Mouse (Mus musculus) limb, embryonic 12.5 days (tissue): ENCODE measurements around the gene Cln5. TPM values are rescaled to one million over a fixed set of nuclear protein-coding genes. Genes with fewer than 3 reads are reported as not detected.

Source experiments
- ATAC-seq: fragments of 200-750 bp; cut with Nextera tagmentation; 2 replicates; pipeline ENCODE4 v1.8.0; 2017; ENCODE audit warnings: low read depth, moderate TSS enrichment; ENCODE audit not compliant: insufficient number of reproducible peaks, insufficient read depth, low FRiP score, low TSS enrichment
- H3K27ac ChIP-seq: fragments of 300-500 bp; sonication (generic); 2 replicates; pipeline ENCODE4 v1.5.1; 2016; ENCODE audit warnings: mild to moderate bottlenecking, moderate library complexity
- H3K27me3 ChIP-seq: fragments of 300-500 bp; sonication (generic); 2 replicates; pipeline ENCODE4 v1.6.1; 2016; ENCODE audit warnings: mild to moderate bottlenecking, moderate library complexity
- H3K36me3 ChIP-seq: fragments of 300-500 bp; sonication (generic); 2 replicates; pipeline ENCODE4 v1.6.1; 2016; ENCODE audit warnings: mild to moderate bottlenecking, moderate library complexity
- H3K4me1 ChIP-seq: fragments of 300-500 bp; sonication (generic); replicated peaks from 2 replicates; pipeline ENCODE4 v1.6.1; 2016
- H3K4me2 ChIP-seq: fragments of 300-500 bp; sonication (generic); 2 replicates; pipeline ENCODE4 v1.6.1; 2016; ENCODE audit warnings: mild to moderate bottlenecking, moderate library complexity
- H3K4me3 ChIP-seq: fragments of 300-500 bp; sonication (generic); replicated peaks from 2 replicates; pipeline ENCODE4 v1.5.1; 2016; ENCODE audit warnings: mild to moderate bottlenecking
- H3K9ac ChIP-seq: fragments of 300-500 bp; sonication (generic); replicated peaks from 2 replicates; pipeline ENCODE4 v1.6.1; 2016; ENCODE audit warnings: mild to moderate bottlenecking, moderate library complexity
- H3K9me3 ChIP-seq: fragments of 300-500 bp; sonication (generic); 2 replicates; pipeline ENCODE4 v1.6.1; 2016; ENCODE audit warnings: mild to moderate bottlenecking, moderate library complexity
- WGBS: fragments of 180-500 bp; shearing (Covaris S2); methylation state at CpG from one replicate; pipeline ENCODE4 v1.1.7; 2016; 5-methylcytosine and 5-hydroxymethylcytosine counted together
- polyA plus RNA-seq: library from polyadenylated mRNA; unstranded; fragments of >200 nt; fragmentation: Nextera tagmentation; extraction: Ambion mirVana; gene quantifications from 2 replicates; pipeline ENCODE4 v1.2.1, GENCODE M21; 2016

Cln5 gene
- polyA plus RNA-seq, 1 experiment from 2014 or later, result 28.2 TPM

- Histone ChIP-seq H3K9me3 (no peaks in the 10 kb centered on the region), H3K27me3 (no peaks in the 10 kb centered on the region), H3K36me3 (peaks cover 65% of the 10 kb centered on the region), H3K4me3 (no peak overlapping the region), H3K27ac (no peak overlapping the region), H3K4me1 (no peaks in the 10 kb centered on the region), H3K4me2 (no peak overlapping the region), H3K9ac (no peak overlapping the region)
- 88% methylated on average over 9 of the region's 9 CpGs for WGBS
- ATAC-seq, result no peak
Measured at GRCm38 (mm10) chr14:103079209-103079977, 9.4 kb downstream of the Cln5 start.

DNA sequence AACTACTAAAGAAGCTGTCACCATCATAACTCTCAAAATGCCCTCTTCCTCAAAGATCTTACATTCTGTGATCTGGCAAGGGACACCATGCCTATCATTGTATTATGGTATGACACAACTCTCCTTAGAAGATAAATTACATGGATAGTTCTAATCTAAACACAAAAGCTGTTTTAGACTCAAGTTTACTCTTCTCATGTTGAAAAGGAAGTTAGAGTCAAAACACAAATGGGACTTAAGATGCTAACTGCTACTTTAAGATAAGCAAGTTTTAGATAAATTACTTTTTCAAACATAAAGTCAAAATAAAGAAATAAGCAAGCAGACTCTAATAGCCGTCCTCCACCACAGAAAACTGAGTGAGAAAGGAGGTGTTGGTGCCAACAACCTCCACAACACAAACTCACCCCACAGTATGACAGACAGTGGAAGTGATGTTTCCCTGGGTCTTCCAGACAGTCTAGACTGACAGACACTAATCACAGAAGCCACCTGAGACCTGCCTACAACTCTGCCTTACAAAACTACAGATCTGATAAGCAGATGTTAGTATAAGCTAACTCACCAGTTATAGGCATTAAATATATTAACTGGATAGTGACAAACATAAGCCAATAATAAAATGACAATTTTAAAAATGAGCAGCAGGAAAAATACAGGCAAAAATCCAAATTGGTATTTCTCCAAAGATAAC, 16.0 kb downstream of the Cln5 start:
- 100% methylated on average over 1 of the region's 1 CpGs for WGBS
- Histone ChIP-seq H3K36me3 (peaks cover 69% of the 10 kb centered on the region), H3K4me3 (no peak overlapping the region)

GRCm38 (mm10) chr14:103086671-103087324, 16.8 kb downstream of the Cln5 start:
- Histone ChIP-seq H3K27ac (no peak overlapping the region), H3K27me3 (no peaks in the 10 kb centered on the region), H3K9ac (no peak overlapping the region), H3K4me2 (no peak overlapping the region), H3K9me3 (no peaks in the 10 kb centered on the region), H3K4me3 (no peak overlapping the region), H3K4me1 (no peaks in the 10 kb centered on the region), H3K36me3 (peaks cover 74% of the 10 kb centered on the region)
- 91% methylated on average over 4 of the region's 4 CpGs for WGBS
- ATAC-seq, result no peak

More for the DNA sequence above, 16.0 kb downstream of the Cln5 start:
- Histone ChIP-seq H3K27ac (no peak overlapping the region), H3K4me1 (no peaks in the 10 kb centered on the region), H3K4me2 (no peak overlapping the region), H3K9ac (no peak overlapping the region), H3K9me3 (no peaks in the 10 kb centered on the region), H3K27me3 (no peaks in the 10 kb centered on the region)
- no peak for ATAC-seq

DNA sequence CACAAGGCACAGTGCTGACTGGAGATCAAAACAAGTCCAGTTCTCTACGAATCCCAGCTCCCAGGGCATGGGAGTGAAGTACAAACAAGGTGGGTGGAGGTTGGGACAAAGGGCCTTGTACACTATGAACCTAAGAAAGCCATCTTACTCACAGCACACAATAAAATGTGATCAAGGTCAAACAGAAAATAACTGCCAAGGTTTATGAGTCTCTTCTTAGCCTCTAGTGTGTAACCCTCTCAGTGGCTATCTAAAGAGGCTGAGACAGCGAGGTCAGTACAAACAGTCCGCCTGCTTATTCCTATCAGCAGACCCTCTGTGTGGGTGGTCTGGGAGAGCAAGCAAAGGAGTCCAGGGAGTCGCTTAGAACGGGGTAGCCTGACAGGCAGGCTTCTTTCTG, 17.8 kb downstream of the Cln5 start:
- WGBS, result 87% methylated on average over 5 of the region's 5 CpGs

GRCm38 (mm10) chr14:103088624-103089023, 18.6 kb downstream of the Cln5 start:
- WGBS, result 77% methylated on average over 6 of the region's 6 CpGs
- Histone ChIP-seq H3K36me3 (peaks cover 74% of the 10 kb centered on the region), H3K9ac (no peak overlapping the region), H3K27me3 (no peaks in the 10 kb centered on the region), H3K4me1 (peaks cover 4% of the 10 kb centered on the region; the same call in 1 of the 2 replicates), H3K9me3 (no peaks in the 10 kb centered on the region), H3K27ac (no peak overlapping the region), H3K4me2 (no peak overlapping the region), H3K4me3 (no peak overlapping the region)
- ATAC-seq, result no peak

More for the DNA sequence above, 17.8 kb downstream of the Cln5 start:
- no peak for ATAC-seq
- Histone ChIP-seq H3K27me3 (no peaks in the 10 kb centered on the region), H3K27ac (no peak overlapping the region), H3K36me3 (peaks cover 75% of the 10 kb centered on the region), H3K4me1 (no peaks in the 10 kb centered on the region), H3K4me3 (no peak overlapping the region), H3K4me2 (no peak overlapping the region), H3K9ac (no peak overlapping the region), H3K9me3 (no peaks in the 10 kb centered on the region)

GRCm38 (mm10) chr14:103093236-103093635, 23.2 kb downstream of the Cln5 start:
- no peak overlapping the region for H3K9ac ChIP-seq
- no peaks in the 10 kb centered on the region for H3K9me3 ChIP-seq
- no peak overlapping the region for H3K27ac ChIP-seq
- H3K27me3 ChIP-seq, result no peaks in the 10 kb centered on the region
- no peak for ATAC-seq
- no peak overlapping the region for H3K4me2 ChIP-seq
- 77% methylated on average over 3 of the region's 3 CpGs for WGBS
- no peak overlapping the region for H3K4me3 ChIP-seq
- peaks cover 57% of the 10 kb centered on the region for H3K36me3 ChIP-seq
- peaks cover 16% of the 10 kb centered on the region for H3K4me1 ChIP-seq

GRCm38 (mm10) chr14:103093670-103094069, 23.7 kb downstream of the Cln5 start:
- Histone ChIP-seq H3K9ac (no peak overlapping the region), H3K9me3 (no peaks in the 10 kb centered on the region), H3K4me3 (no peak overlapping the region), H3K27me3 (no peaks in the 10 kb centered on the region), H3K27ac (no peak overlapping the region), H3K4me1 (peaks cover 16% of the 10 kb centered on the region), H3K4me2 (no peak overlapping the region), H3K36me3 (peaks cover 53% of the 10 kb centered on the region)
- 69% methylated on average over 4 of the region's 4 CpGs for WGBS
- ATAC-seq, result no peak

- no peak overlapping the region for H3K4me3 ChIP-seq
- H3K9ac ChIP-seq, result no peak overlapping the region
- H3K36me3 ChIP-seq, result peaks cover 43% of the 10 kb centered on the region
- WGBS, result 92% methylated on average over 8 of the region's 8 CpGs
- H3K9me3 ChIP-seq, result no peaks in the 10 kb centered on the region
- no peak overlapping the region for H3K27ac ChIP-seq
- ATAC-seq, result no peak
- peaks cover 16% of the 10 kb centered on the region for H3K4me1 ChIP-seq
- no peaks in the 10 kb centered on the region for H3K27me3 ChIP-seq
- H3K4me2 ChIP-seq, result no peak overlapping the region
Measured at GRCm38 (mm10) chr14:103095036-103095435, 25.0 kb downstream of the Cln5 start.

- Histone ChIP-seq H3K4me2 (no peak overlapping the region), H3K9me3 (no peaks in the 10 kb centered on the region), H3K4me1 (peaks cover 16% of the 10 kb centered on the region), H3K27me3 (no peaks in the 10 kb centered on the region), H3K4me3 (no peak overlapping the region), H3K9ac (no peak overlapping the region), H3K36me3 (peaks cover 40% of the 10 kb centered on the region), H3K27ac (no peak overlapping the region)
- 90% methylated on average over 8 of the region's 8 CpGs for WGBS
- ATAC-seq, result no peak
Measured at GRCm38 (mm10) chr14:103095826-103096225, 25.8 kb downstream of the Cln5 start.

- no peak overlapping the region for H3K9ac ChIP-seq
- no peak for ATAC-seq
- H3K27me3 ChIP-seq, result no peaks in the 10 kb centered on the region
- no peak overlapping the region for H3K4me3 ChIP-seq
- H3K27ac ChIP-seq, result no peak overlapping the region
- H3K4me1 ChIP-seq, result peaks cover 16% of the 10 kb centered on the region
- peaks cover 32% of the 10 kb centered on the region for H3K36me3 ChIP-seq
- H3K9me3 ChIP-seq, result no peaks in the 10 kb centered on the region
- 89% methylated on average over 6 of the region's 6 CpGs for WGBS
- no peak overlapping the region for H3K4me2 ChIP-seq
Measured at GRCm38 (mm10) chr14:103096621-103097020, 26.6 kb downstream of the Cln5 start.

GRCm38 (mm10) chr14:103098213-103098586, 28.2 kb downstream of the Cln5 start:
- WGBS, result under 1% methylated on average over 2 of the region's 2 CpGs
- no peak overlapping the region; the same call in 1 of the 2 replicates for H3K27ac ChIP-seq
- no peak for ATAC-seq
- H3K36me3 ChIP-seq, result peaks cover 26% of the 10 kb centered on the region
- no peaks in the 10 kb centered on the region for H3K27me3 ChIP-seq
- H3K4me3 ChIP-seq, result peak overlapping the region; percentile 86
- no peaks in the 10 kb centered on the region for H3K9me3 ChIP-seq
- H3K9ac ChIP-seq, result peak overlapping the region; percentile 99
- peak overlapping the region; percentile 68 for H3K4me2 ChIP-seq
- H3K4me1 ChIP-seq, result peaks cover 15% of the 10 kb centered on the region
